Mouse (Mus musculus) duodenum, adult 2 months (tissue): Measurements from ENCODE around the gene Slc30a3. TPM values are rescaled to one million over a fixed set of nuclear protein-coding genes. Genes with fewer than 3 reads are reported as not detected.

Source experiments
- polyA plus RNA-seq: library from polyadenylated mRNA; depleted of rRNA; stranded (reverse); fragments of >200 nt; gene quantifications from 2 replicates; pipeline ENCODE4 v1.2.3, GENCODE M21; 2012; ENCODE audit warnings: low replicate concordance; rRNA removed

Gene Slc30a3
- 0.15 and 0.69 TPM in 2 replicates for polyA plus RNA-seq

DNA sequence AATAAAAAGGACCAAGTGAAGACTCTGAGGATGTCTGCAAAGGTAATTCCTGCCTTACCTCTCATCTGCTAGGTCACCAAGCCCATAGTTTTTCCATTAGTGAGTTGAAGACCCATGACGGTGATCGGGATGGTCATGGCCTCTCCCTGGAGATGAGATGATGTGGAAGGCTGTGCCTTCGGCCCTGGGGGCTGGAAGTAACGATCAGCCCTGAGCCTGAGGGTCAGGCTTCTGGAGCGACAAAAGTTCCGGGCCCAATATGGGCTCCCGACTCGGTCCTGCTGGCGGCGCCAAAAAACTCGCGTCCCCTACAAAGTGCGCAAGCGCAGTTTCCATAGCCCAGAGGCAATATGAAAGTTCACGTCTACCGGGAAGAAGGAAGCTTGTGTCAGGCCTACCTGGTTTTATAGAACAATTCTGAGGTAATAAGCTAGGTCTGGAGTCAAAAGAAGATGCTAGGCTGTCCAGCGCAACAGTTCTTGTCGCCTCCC lies at the start of gene Slc30a3:
TSS of gene Slc30a3 (minus strand) at position 238 of the 491 bp plus-strand sequence.

DNA sequence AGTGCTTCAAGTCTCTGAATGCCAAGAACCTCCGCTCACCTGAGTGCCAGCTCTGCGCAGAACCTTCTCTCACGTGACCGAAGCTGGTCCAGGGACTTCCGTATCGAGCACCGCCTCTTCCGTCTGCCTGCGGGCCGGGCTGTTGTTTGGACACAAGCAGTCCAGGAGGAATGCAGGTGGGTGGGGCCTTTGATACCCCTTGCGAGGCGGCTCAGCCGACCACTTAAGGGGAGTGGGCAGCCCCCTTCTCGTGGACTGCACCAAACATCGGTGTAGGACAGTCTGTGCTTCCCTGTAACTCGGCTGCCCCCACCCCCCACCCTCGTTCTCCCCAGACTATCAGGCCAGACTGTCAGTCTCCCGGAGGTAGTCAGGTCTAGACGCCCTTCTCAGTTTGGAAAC lies 46.1 kb upstream of the Slc30a3 start, which contains the start of gene Mpv17:
TSS of gene Mpv17 (minus strand) at position 100 of the 402 bp plus-strand sequence.

DNA sequence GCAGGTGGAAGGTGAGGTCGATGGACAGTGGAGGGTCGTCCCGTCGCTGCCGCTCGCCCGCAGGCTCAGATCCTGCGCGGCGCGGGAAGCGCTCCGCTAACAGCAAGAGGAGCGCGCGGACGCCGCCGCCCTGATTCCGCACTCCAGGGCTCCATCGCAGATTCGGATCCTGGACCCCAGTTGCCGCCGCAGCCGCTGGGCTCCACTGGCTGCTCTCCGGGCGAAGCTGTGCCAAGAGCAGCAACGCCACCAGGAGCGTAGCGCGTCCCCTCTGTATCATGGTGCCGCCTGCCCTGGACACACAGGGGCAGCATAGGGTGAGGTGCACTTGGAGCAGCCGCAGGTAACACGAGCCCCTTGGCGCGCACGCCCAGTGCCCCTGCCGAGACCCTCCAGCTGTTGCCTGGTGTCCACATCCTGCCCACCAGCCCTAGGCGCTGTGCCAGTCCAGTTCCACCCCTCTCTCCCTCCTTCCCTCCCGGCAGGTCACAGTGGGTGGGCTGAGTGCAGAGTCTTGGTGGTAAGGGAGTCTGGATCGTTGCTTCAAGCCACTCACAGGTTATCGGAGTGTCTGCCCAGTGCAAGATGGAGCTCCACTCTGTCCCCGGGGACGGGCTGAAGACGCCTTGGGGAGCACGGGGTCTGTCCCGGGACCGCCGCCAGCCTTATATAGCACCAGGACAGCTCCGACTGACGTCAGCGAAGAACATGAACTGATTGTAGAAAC lies 30.4 kb upstream of the Slc30a3 start, which contains the start of gene Ucn:
TSS of gene Ucn (minus strand) at position 589 of the 727 bp plus-strand sequence.

DNA sequence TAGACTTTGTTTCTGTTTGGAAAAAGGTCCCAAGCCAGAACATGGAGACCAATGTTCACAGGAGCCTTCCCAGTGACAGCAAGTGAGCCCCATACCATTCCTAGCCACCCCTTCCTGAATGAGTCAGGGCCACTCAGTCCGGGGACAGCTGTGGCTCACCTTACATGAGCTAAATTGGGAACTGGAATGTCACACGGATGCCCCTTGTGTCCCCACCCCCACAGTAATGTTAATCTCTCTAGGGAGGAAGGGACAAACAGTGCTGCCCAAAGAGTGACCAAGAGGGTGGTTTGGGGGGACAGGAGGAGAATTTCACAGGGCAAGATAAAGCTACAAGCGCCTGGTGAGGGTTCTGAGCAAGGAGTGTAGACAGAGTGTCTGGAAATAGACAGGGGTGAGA lies 8.3 kb upstream of the Slc30a3 start, which contains the start of gene Trim54:
TSS of gene Trim54 (plus strand) at position 359 of the 400 bp plus-strand sequence.

DNA sequence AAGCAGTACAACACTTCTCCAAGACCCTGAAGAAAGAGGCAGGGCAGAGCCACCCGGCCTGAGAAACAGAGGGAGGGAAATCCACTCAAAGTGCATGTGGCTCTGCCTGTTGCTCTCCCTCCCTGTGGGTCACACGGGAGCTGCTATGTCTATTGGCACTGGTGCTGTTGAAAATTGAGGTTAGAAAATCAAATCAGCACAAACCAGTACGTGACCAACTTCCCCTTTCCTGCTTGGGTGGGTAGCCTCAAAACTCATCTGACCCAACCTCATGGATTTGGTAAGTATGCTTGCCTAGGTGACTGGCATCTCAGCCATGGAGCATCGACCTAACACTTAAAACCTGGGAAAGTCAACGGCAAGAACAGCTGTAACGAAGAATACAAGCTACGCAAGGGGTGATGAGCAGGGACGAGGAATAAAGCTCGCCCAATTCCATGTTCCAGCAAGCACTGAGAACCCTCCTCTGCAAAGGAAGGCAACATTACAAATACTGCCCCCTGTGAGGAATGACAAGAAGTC lies 2.2 kb downstream of the Slc30a3 start, which contains the start of gene Dnajc5g:
TSS of gene Dnajc5g (plus strand) at position 472 of the 522 bp plus-strand sequence.

DNA sequence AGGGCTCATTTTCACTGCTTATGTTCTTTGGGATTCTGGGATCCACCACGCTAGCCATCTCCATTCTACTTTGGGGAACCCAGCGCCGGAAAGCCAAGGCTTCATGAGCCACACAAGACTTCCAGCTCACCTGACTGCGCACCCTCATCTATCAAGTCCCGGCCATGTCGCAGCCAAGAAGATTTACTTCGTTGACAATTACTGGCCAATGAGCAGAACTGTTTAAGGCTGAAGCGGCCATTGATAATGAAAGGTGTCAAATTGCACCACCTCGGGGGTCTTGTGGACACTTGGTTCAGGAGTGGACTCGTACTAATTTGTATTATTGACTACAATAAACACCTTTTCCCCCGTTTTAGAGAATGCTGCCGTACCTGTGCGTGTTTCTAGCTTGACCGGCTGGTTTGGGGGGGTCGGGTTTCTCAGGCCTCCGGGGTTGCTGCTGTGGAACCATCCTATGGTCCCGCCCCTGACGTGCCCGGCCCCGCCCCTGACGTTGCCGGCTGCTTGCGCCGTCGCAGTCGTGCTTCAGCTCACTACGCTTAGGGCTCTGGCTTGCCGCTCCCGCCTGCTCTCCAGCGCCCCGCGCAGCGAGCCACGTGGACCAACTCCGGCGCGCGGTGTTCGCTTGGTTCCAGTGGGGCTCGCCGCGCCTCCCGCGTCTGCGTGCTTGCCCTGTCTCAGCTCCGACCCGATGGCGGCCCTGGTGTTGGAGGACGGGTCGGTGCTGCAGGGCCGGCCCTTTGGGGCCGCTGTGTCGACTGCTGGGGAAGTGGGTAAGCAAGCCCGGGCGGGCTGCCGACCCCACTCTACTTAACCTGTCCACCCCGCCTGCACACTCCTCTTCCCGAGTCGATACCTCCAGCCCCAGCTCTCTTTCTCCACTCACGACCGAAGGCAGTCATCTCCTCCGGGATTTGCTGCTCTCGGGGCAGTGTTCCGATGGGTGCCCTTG lies 53.5 kb downstream of the Slc30a3 start, which contains the start of gene Cad:
TSS of gene Cad (plus strand) at position 520 of the 955 bp plus-strand sequence.

DNA sequence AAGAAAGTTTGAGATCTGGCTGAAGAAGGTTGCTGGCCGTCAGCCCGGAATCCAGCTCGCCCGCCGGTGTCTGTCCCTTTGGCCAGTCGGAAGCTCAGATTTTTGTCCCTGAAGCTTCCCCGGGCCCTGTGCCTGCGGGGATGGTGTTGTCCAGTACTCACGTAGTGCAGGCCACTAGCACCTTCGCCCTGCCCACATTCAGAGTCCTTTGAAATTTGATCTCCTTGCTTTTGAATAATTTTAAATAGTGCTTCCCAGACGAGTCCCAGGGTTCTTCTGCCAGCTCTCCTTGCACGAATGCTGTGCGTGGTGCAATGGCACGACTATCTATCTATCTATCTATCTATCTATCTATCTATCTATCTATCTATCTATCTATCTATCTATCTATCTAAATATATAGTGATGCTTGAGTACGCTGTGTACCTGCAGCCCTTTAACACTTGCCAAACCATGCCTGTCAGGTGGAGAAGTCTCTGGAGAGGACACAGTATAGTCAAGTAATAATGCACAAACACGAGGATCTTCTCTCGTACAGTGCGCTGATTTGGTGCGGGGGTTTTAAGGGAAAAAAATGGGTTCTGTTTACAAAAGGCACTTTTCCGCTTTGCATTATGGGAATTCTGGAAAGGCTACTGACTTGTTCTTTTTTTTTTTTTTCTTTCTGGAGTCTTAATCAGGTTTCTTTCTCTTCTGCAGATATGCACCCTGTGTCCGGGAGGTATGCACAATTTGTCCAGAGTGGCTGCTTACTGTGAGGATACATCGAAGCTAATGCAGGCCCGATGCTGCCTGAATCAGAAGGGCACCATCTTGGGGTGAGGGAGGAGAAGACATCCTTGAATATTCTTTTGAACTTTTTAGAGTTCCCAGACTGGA lies 59.0 kb downstream of the Slc30a3 start, which contains the start of gene Slc5a6:
TSS of gene Slc5a6 (minus strand) at position 162 of the 879 bp plus-strand sequence.

DNA sequence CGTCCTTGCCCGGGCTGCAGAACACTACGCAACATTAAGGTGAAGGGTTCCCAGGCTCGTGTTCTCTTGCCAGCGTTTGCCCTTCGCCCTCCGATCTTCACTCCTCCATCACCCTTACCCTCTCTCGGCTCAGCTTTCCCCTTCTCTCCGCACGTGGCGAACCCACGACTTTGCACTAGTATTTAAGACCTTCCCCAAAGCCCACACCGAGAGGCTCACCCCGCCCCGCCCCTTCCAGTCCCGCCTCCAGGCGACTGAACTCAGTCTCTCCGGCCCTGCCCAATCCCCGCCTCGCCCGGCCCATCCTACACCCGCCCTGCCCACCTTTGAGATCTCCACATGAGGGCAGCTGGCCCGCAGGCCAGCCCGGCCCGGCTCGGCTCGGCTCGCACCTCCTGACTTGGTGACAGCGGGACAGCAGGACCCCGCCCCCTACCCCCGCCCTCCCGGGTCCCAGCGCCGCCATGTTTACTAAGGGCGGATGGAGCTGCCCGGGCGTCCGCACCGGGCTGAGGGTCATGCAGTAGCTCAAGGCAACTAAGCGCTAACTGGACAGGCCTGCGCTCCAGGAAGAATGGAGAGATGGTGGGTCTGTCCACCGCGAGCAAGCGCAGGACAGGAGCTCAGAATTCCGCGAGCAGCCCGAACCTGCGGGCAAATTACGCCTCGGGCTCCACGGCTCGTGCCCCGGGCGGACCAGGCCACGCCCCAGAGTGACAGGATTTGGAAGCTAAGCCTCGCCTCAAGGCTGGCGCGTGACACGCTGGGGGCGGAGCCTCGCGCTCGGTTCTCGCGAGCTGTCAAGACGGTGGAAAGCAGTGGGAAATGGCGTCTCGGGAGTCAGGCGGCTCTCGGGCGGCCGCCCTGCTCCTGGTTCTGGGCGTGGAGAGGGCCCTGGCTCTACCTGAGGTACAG lies 59.9 kb downstream of the Slc30a3 start, which contains the start of gene Atraid:
TSS of gene Atraid (plus strand) at position 465 of the 915 bp plus-strand sequence.

Other genes with a start within 250 kb of the Slc30a3 start
- 111 and 119 TPM in 2 replicates for gene Tmem214, start 240.2 kb downstream of the Slc30a3 start, polyA plus RNA-seq
- 11.1 and 15.1 TPM in 2 replicates for gene Agbl5, start 219.5 kb downstream of the Slc30a3 start, polyA plus RNA-seq
- 194 and 257 TPM in 2 replicates for gene Ost4, start 200.4 kb downstream of the Slc30a3 start, polyA plus RNA-seq
- gene Emilin1, start 194.8 kb downstream of the Slc30a3 start, polyA plus RNA-seq = 56.7 and 63.1 TPM in 2 replicates
- 381 and 1,004 TPM in 2 replicates for gene Khk, start 186.8 kb downstream of the Slc30a3 start, polyA plus RNA-seq
- 856 and 917 TPM in 2 replicates for gene Cgref1, start 162.6 kb downstream of the Slc30a3 start, polyA plus RNA-seq
- gene Preb, start 147.9 kb downstream of the Slc30a3 start, polyA plus RNA-seq = 409 and 432 TPM in 2 replicates
- 0.17 and 2.4 TPM in 2 replicates for gene Tcf23, start 139.6 kb downstream of the Slc30a3 start, polyA plus RNA-seq
- gene Atraid, start 59.9 kb downstream of the Slc30a3 start, polyA plus RNA-seq = 39.3 and 58.7 TPM in 2 replicates
- gene Slc5a6, start 59.3 kb downstream of the Slc30a3 start, polyA plus RNA-seq = 37.3 and 46.8 TPM in 2 replicates
- 13.4 and 20.9 TPM in 2 replicates for gene Cad, start 53.5 kb downstream of the Slc30a3 start, polyA plus RNA-seq
- gene Dnajc5g, start 2.0 kb downstream of the Slc30a3 start, polyA plus RNA-seq = not detected in 2 replicates
- not detected in 2 replicates for gene Trim54, start 8.5 kb upstream of the Slc30a3 start, polyA plus RNA-seq
- not detected in 2 replicates for gene Ucn, start 30.6 kb upstream of the Slc30a3 start, polyA plus RNA-seq
- gene Mpv17, start 46.0 kb upstream of the Slc30a3 start, polyA plus RNA-seq = 20.0 and 31.7 TPM in 2 replicates
- gene Gm29609, start 71.7 kb upstream of the Slc30a3 start, polyA plus RNA-seq = 0.47 and 0.76 TPM in 2 replicates
- gene Gtf3c2, start 71.9 kb upstream of the Slc30a3 start, polyA plus RNA-seq = 29.7 and 31.1 TPM in 2 replicates
- gene Snx17, start 85.0 kb upstream of the Slc30a3 start, polyA plus RNA-seq = 59.4 and 61.7 TPM in 2 replicates
- gene Eif2b4, start 85.2 kb upstream of the Slc30a3 start, polyA plus RNA-seq = 27.5 and 32.1 TPM in 2 replicates
- 52.4 and 60.3 TPM in 2 replicates for gene Zfp513, start 94.1 kb upstream of the Slc30a3 start, polyA plus RNA-seq
- gene Ppm1g, start 112.5 kb upstream of the Slc30a3 start, polyA plus RNA-seq = 85.7 and 105 TPM in 2 replicates
- gene Nrbp1, start 132.6 kb upstream of the Slc30a3 start, polyA plus RNA-seq = 185 and 336 TPM in 2 replicates
- gene Gm9970, start 133.0 kb upstream of the Slc30a3 start, polyA plus RNA-seq = 1.2 TPM in 1 of 2 replicates, not detected in the other
- 217 and 238 TPM in 2 replicates for gene Krtcap3, start 143.5 kb upstream of the Slc30a3 start, polyA plus RNA-seq
- gene Ift172, start 182.9 kb upstream of the Slc30a3 start, polyA plus RNA-seq = 31.0 and 35.5 TPM in 2 replicates
- gene Fndc4, start 187.8 kb upstream of the Slc30a3 start, polyA plus RNA-seq = 2.6 and 5.2 TPM in 2 replicates
- not detected in 2 replicates for gene Gckr, start 189.2 kb upstream of the Slc30a3 start, polyA plus RNA-seq